In genomic region chr6:54718779-54719685, GRCm38 (mm10) we compare ENCODE assay signal across 10 mouse cellular contexts. TPM values are rescaled to one million over a fixed set of nuclear protein-coding genes. Genes with fewer than 3 reads are reported as not detected.
DNase-seq lines count a peak whose midpoint lies in the region; ATAC-seq and TF ChIP-seq lines count a peak whose summit lies in the region.
"Had no signal": no experiment of that assay in that cellular context is flagged by ENCODE, and none has a peak within 500 bp of the region (broad histone marks: within the 10 kb centered on the region; RNA-seq: fewer than 3 reads in every experiment).

No protein-coding gene starts in this region.

- DNase-seq in forebrain, embryonic 14.5 days (ENCODE audit: low spot score), result no peak
- no peak for DNase-seq in forebrain, embryonic 11.5 days (ENCODE audit: low spot score)
- DNase-seq in heart, postnatal 10 days, result peak; percentile 7 to 15
- DNase-seq in thymus, adult 2 months, result peak; percentile 43
- DNase-seq in kidney, postnatal 10 days, result no peak
- DNase-seq in hindbrain, embryonic 11.5 days (ENCODE audit: low spot score), result no peak

- H3K4me2 ChIP-seq in forebrain, embryonic 14.5 days (ENCODE audit: low read length), result no peak overlapping the region
- H3K4me2 ChIP-seq in forebrain, embryonic 11.5 days (ENCODE audit: low read depth, low read length, severe bottlenecking), result no peak overlapping the region
- no peak overlapping the region for H3K4me2 ChIP-seq in midbrain, embryonic 16.5 days (ENCODE audit: low read length)
- H3K4me2 ChIP-seq in midbrain, embryonic 13.5 days (replicated peaks), result no peak overlapping the region
- H3K4me2 ChIP-seq in hindbrain, embryonic 11.5 days (replicated peaks; ENCODE audit: low read depth, low read length), result no peak overlapping the region
- H3K4me2 ChIP-seq: limb, embryonic 15.5 days had no signal

- WGBS in forebrain, embryonic 14.5 days, result 83% methylated on average over 15 of the region's 15 CpGs
- 80% methylated on average over 15 of the region's 15 CpGs for WGBS in forebrain, embryonic 11.5 days
- 78% methylated on average over 15 of the region's 15 CpGs for WGBS in midbrain, embryonic 16.5 days
- 79% methylated on average over 15 of the region's 15 CpGs for WGBS in midbrain, embryonic 13.5 days
- WGBS in thymus, adult 2 months, result 13% methylated on average over 15 of the region's 15 CpGs
- 80% methylated on average over 15 of the region's 15 CpGs for WGBS in hindbrain, embryonic 11.5 days

- no peak overlapping the region for H3K9ac ChIP-seq in forebrain, embryonic 14.5 days (ENCODE audit: low read length)
- H3K9ac ChIP-seq in forebrain, embryonic 11.5 days (ENCODE audit: low read length), result no peak overlapping the region
- no peak overlapping the region for H3K9ac ChIP-seq in midbrain, embryonic 16.5 days (ENCODE audit: low read depth, low read length)
- H3K9ac ChIP-seq in midbrain, embryonic 13.5 days (replicated peaks), result no peak overlapping the region
- H3K9ac ChIP-seq in hindbrain, embryonic 11.5 days (ENCODE audit: low read depth, low read length), result no peak overlapping the region
- H3K9ac ChIP-seq: limb, embryonic 15.5 days had no signal

- no peak for TF ChIP-seq CTCF in thymus, adult 2 months (IDR thresholded peaks at IDR 0.05; ENCODE audit: borderline replicate concordance, control insufficient read depth, extremely low read depth, insufficient read depth, low read length, poor library complexity)

- intact Hi-C loops in heart, postnatal 10 days (cut with DNase I), result no loop called here

- no peak overlapping the region for H3K4me3 ChIP-seq in forebrain, embryonic 14.5 days (ENCODE audit: low read depth, low read length)
- H3K4me3 ChIP-seq in forebrain, embryonic 11.5 days (ENCODE audit: low read depth, low read length), result no peak overlapping the region
- no peak overlapping the region for H3K4me3 ChIP-seq in midbrain, embryonic 16.5 days (ENCODE audit: low read depth, low read length)
- H3K4me3 ChIP-seq in midbrain, embryonic 13.5 days (replicated peaks), result no peak overlapping the region
- peak overlapping the region; percentile 37 for H3K4me3 ChIP-seq in thymus, adult 2 months (ENCODE audit: control insufficient read depth, insufficient read depth, low read length)
- no peak overlapping the region for H3K4me3 ChIP-seq in hindbrain, embryonic 11.5 days (ENCODE audit: low read depth, low read length)
- H3K4me3 ChIP-seq: limb, embryonic 15.5 days had no signal

- H3K9me3 ChIP-seq in forebrain, embryonic 14.5 days (replicated peaks; ENCODE audit: control insufficient read depth, low read length), result no peaks in the 10 kb centered on the region
- H3K9me3 ChIP-seq in forebrain, embryonic 11.5 days (ENCODE audit: control insufficient read depth, low read length), result no peaks in the 10 kb centered on the region
- H3K9me3 ChIP-seq in midbrain, embryonic 16.5 days (replicated peaks; ENCODE audit: control insufficient read depth, low read length, poor library complexity, severe bottlenecking), result no peaks in the 10 kb centered on the region
- H3K9me3 ChIP-seq in midbrain, embryonic 13.5 days, result no peaks in the 10 kb centered on the region
- H3K9me3 ChIP-seq in hindbrain, embryonic 11.5 days (ENCODE audit: control insufficient read depth, low read length), result no peaks in the 10 kb centered on the region
- H3K9me3 ChIP-seq: G1E; limb, embryonic 15.5 days had no signal

- H3K27ac ChIP-seq in forebrain, embryonic 14.5 days (ENCODE audit: low read depth, low read length), result peak overlapping the region; percentile 70; the same call in 1 of the 2 replicates
- no peak overlapping the region for H3K27ac ChIP-seq in forebrain, embryonic 11.5 days (ENCODE audit: low read depth, low read length)
- no peak overlapping the region for H3K27ac ChIP-seq in midbrain, embryonic 16.5 days (ENCODE audit: low read length)
- H3K27ac ChIP-seq in midbrain, embryonic 13.5 days, result no peak overlapping the region
- H3K27ac ChIP-seq in thymus, adult 2 months (ENCODE audit: control insufficient read depth, insufficient read depth, low read length), result peak overlapping the region; percentile 59
- no peak overlapping the region for H3K27ac ChIP-seq in hindbrain, embryonic 11.5 days (ENCODE audit: low read depth, low read length)
- H3K27ac ChIP-seq: limb, embryonic 15.5 days had no signal

- no peaks in the 10 kb centered on the region for H3K36me3 ChIP-seq in forebrain, embryonic 14.5 days (ENCODE audit: control insufficient read depth, insufficient read depth, low read length)
- H3K36me3 ChIP-seq in forebrain, embryonic 11.5 days (ENCODE audit: control insufficient read depth, insufficient read depth, low read length), result no peaks in the 10 kb centered on the region
- no peaks in the 10 kb centered on the region for H3K36me3 ChIP-seq in midbrain, embryonic 16.5 days (ENCODE audit: control insufficient read depth, insufficient read depth, low read length)
- no peaks in the 10 kb centered on the region for H3K36me3 ChIP-seq in midbrain, embryonic 13.5 days
- H3K36me3 ChIP-seq in thymus, adult 2 months (ENCODE audit: control insufficient read depth, insufficient read depth, low read length), result no peaks in the 10 kb centered on the region
- H3K36me3 ChIP-seq in hindbrain, embryonic 11.5 days (ENCODE audit: control insufficient read depth, insufficient read depth, low read length), result no peaks in the 10 kb centered on the region
- H3K36me3 ChIP-seq: G1E; limb, embryonic 15.5 days had no signal

- peaks cover 7% of the 10 kb centered on the region; the same call in 1 of the 2 replicates for H3K4me1 ChIP-seq in forebrain, embryonic 14.5 days (ENCODE audit: control insufficient read depth, insufficient read depth, low read length)
- no peaks in the 10 kb centered on the region for H3K4me1 ChIP-seq in forebrain, embryonic 11.5 days (replicated peaks; ENCODE audit: control insufficient read depth, insufficient read depth, low read length)
- H3K4me1 ChIP-seq in midbrain, embryonic 16.5 days (ENCODE audit: control insufficient read depth, insufficient read depth, low read length), result no peaks in the 10 kb centered on the region; the same call in 1 of the 2 replicates
- peaks cover 16% of the 10 kb centered on the region for H3K4me1 ChIP-seq in midbrain, embryonic 13.5 days (replicated peaks)
- peaks cover 18% of the 10 kb centered on the region for H3K4me1 ChIP-seq in thymus, adult 2 months (replicated peaks; ENCODE audit: control insufficient read depth, insufficient read depth, low read length)
- no peaks in the 10 kb centered on the region for H3K4me1 ChIP-seq in hindbrain, embryonic 11.5 days (replicated peaks; ENCODE audit: control insufficient read depth, insufficient read depth, low read length)
- H3K4me1 ChIP-seq: limb, embryonic 15.5 days had no signal

- ATAC-seq in forebrain, embryonic 14.5 days, result no peak; the same call in 1 of the 2 replicates
- no peak for ATAC-seq in forebrain, embryonic 11.5 days (replicated peaks; ENCODE audit: low FRiP score)
- 0 out of 2 replicates have a peak, but pooled peaks have one; percentile 25 for ATAC-seq in midbrain, embryonic 16.5 days
- ATAC-seq in midbrain, embryonic 13.5 days, result no peak
- no peak for ATAC-seq in hindbrain, embryonic 11.5 days (ENCODE audit: low FRiP score)

- no peaks in the 10 kb centered on the region for H3K27me3 ChIP-seq in forebrain, embryonic 14.5 days (replicated peaks; ENCODE audit: control insufficient read depth, insufficient read depth, low read length)
- H3K27me3 ChIP-seq in forebrain, embryonic 11.5 days (ENCODE audit: control insufficient read depth, insufficient read depth, low read length), result no peaks in the 10 kb centered on the region
- no peaks in the 10 kb centered on the region for H3K27me3 ChIP-seq in midbrain, embryonic 16.5 days (ENCODE audit: control insufficient read depth, insufficient read depth, low read depth, low read length)
- H3K27me3 ChIP-seq in midbrain, embryonic 13.5 days, result peaks cover 3% of the 10 kb centered on the region; the same call in 1 of the 2 replicates
- H3K27me3 ChIP-seq in thymus, adult 2 months (ENCODE audit: control insufficient read depth, insufficient read depth, low read length), result no peaks in the 10 kb centered on the region
- no peaks in the 10 kb centered on the region for H3K27me3 ChIP-seq in hindbrain, embryonic 11.5 days (ENCODE audit: control insufficient read depth, insufficient read depth, low read length)
- H3K27me3 ChIP-seq: limb, embryonic 15.5 days had no signal

- no peak for TF ChIP-seq POLR2A in thymus, adult 2 months (IDR thresholded peaks at IDR 0.05; ENCODE audit: control insufficient read depth, extremely low read depth, insufficient read depth, low read length, poor library complexity)

RNA-seq across cellular contexts. Expression of gene Mturn, which starts 37.6 kb away (rescaled TPM):
- 96.6 and 127 TPM in 2 replicates for polyA plus RNA-seq in forebrain, embryonic 14.5 days (2014; fragmentation: Nextera tagmentation; extraction: Ambion mirVana)
- 18.5 and 20.0 TPM in 2 replicates for polyA plus RNA-seq in forebrain, embryonic 11.5 days (2014; fragmentation: Nextera tagmentation; extraction: Ambion mirVana)
- 123 and 128 TPM in 2 replicates for polyA plus RNA-seq in midbrain, embryonic 16.5 days (2015; fragmentation: Nextera tagmentation; extraction: Ambion mirVana)
- polyA plus RNA-seq in midbrain, embryonic 13.5 days (2015; fragmentation: Nextera tagmentation; extraction: Ambion mirVana), result 78.4 and 81.2 TPM in 2 replicates
- 10 to 100 TPM; 12.1 to 12.7 TPM for total RNA-seq in heart, postnatal 10 days (2021)
- polyA plus RNA-seq in thymus, adult 2 months (2012; rRNA removed), result 14.8 and 15.6 TPM in 2 replicates
- 32.4 and 37.7 TPM in 2 replicates for polyA plus RNA-seq in hindbrain, embryonic 11.5 days (2014; fragmentation: Nextera tagmentation; extraction: Ambion mirVana)

Comparison
In these comparisons a context has a peak if more than half of its experiments do, and no peak if none do; other contexts are left out.
1. H3K27ac ChIP-seq: peak in forebrain, embryonic 14.5 days (single experiment) and thymus, adult 2 months (single experiment); none in forebrain, embryonic 11.5 days (single experiment), midbrain, embryonic 16.5 days (single experiment), midbrain, embryonic 13.5 days (single experiment) and hindbrain, embryonic 11.5 days (single experiment).
2. DNase-seq: peak in heart, postnatal 10 days (2 of 2) and thymus, adult 2 months (single experiment); none in forebrain, embryonic 14.5 days (single experiment), forebrain, embryonic 11.5 days (single experiment), kidney, postnatal 10 days (single experiment) and hindbrain, embryonic 11.5 days (single experiment).